Mouse (Mus musculus) MEL (cell line): ENCODE measurements around the gene Slc25a29. TPM values are rescaled to one million over a fixed set of nuclear protein-coding genes. Genes with fewer than 3 reads are reported as not detected.
"Not testable (repeated sequence)": the region's sequence is repeated elsewhere in the genome, so short reads cannot be mapped to it uniquely, and the experiment has no call there.

Source experiments
- DNase-seq: peaks from one replicate; pipeline ENCODE4 v3.0.0; 2011; ENCODE audit warnings: low read depth, low spot score
- H3K27ac ChIP-seq: 2 replicates; pipeline ENCODE4 v1.5.1; 2012; ENCODE audit warnings: low read depth, mild to moderate bottlenecking, control low read depth, low read length, moderate library complexity; ENCODE audit not compliant: control insufficient read depth
- H3K27me3 ChIP-seq, 2 experiments: fragments of 150-350 bp in 1 of 2; sonication (generic) in 1 of 2; 2 replicates each; pipeline ENCODE4 v1.6.1; 2012; ENCODE audit warnings: low read length in 2 of 2, mild to moderate bottlenecking in 2 of 2, improper control_type of control experiment in 1 of 2, moderate library complexity in 1 of 2; ENCODE audit not compliant: insufficient read depth in 2 of 2, control insufficient read depth in 1 of 2
- H3K36me3 ChIP-seq, 2 experiments: 2 replicates each; pipeline ENCODE4 v1.6.1; 2012 to 2014; ENCODE audit warnings: low read length in 2 of 2, improper control_type of control experiment in 1 of 2, inconsistent platforms in 1 of 2, mild to moderate bottlenecking in 1 of 2; ENCODE audit not compliant: insufficient read depth in 2 of 2, control insufficient read depth in 1 of 2
- H3K4me1 ChIP-seq, 2 experiments: fragments of 150-350 bp in 1 of 2; sonication (generic) in 1 of 2; 2 replicates each; pipeline ENCODE4 v1.6.1; 2012; ENCODE audit warnings: low read length in 2 of 2, improper control_type of control experiment in 1 of 2, mild to moderate bottlenecking in 1 of 2; ENCODE audit not compliant: insufficient read depth in 2 of 2, control insufficient read depth in 1 of 2
- H3K4me3 ChIP-seq, 2 experiments: fragments of 150-350 bp in 1 of 2; sonication (generic) in 1 of 2; 2 replicates each; pipeline ENCODE4 v1.5.1; 2012; ENCODE audit warnings: low read depth in 2 of 2, low read length in 2 of 2, mild to moderate bottlenecking in 2 of 2, moderate library complexity in 2 of 2, control low read depth in 1 of 2, improper control_type of control experiment in 1 of 2; ENCODE audit not compliant: control insufficient read depth in 1 of 2, insufficient read depth in 1 of 2
- H3K79me2 ChIP-seq: 2 replicates; pipeline ENCODE4 v1.6.1; 2012; ENCODE audit warnings: mild to moderate bottlenecking, low read length, moderate library complexity; ENCODE audit not compliant: control insufficient read depth, poor library complexity, insufficient read depth
- H3K9ac ChIP-seq: 2 replicates; pipeline ENCODE4 v1.6.1; 2012; ENCODE audit warnings: low read depth, mild to moderate bottlenecking, control low read depth, low read length, moderate library complexity; ENCODE audit not compliant: control insufficient read depth, poor library complexity, severe bottlenecking
- H3K9me3 ChIP-seq: fragments of 150-350 bp; sonication (generic); replicated peaks from 2 replicates; pipeline ENCODE4 v1.6.1; 2012; ENCODE audit warnings: mild to moderate bottlenecking, low read length, improper control_type of control experiment, moderate library complexity; ENCODE audit not compliant: insufficient read depth
- CHD1 ChIP-seq: IDR thresholded peaks from 2 replicates; pipeline ENCODE4 v1.6.1; 2012; ENCODE audit warnings: low read depth, mild to moderate bottlenecking, inconsistent platforms, low read length, improper control_type of control experiment
- EP300 ChIP-seq, 2 experiments: IDR thresholded peaks; 2 replicates each; pipeline ENCODE4 v1.6.1; 2011; ENCODE audit warnings: improper control_type of control experiment in 2 of 2, low read length in 2 of 2, low read depth in 1 of 2, mild to moderate bottlenecking in 1 of 2
- GABPA ChIP-seq: IDR thresholded peaks from 2 replicates; pipeline ENCODE4 v1.6.1; 2012; ENCODE audit warnings: low read depth, mild to moderate bottlenecking, inconsistent platforms, low read length, improper control_type of control experiment, moderate library complexity
- GATA1 ChIP-seq: IDR thresholded peaks from 2 replicates; pipeline ENCODE4 v1.6.1; 2011; ENCODE audit warnings: low read depth, low read length, improper control_type of control experiment
- JUND ChIP-seq: IDR thresholded peaks from 2 replicates; pipeline ENCODE4 v1.6.1; 2011; ENCODE audit warnings: low read depth, mild to moderate bottlenecking, improper control_type of control experiment, low read length
- KAT2A ChIP-seq: conservative IDR thresholded peaks from 2 replicates; pipeline ENCODE4 v1.6.1; 2012; ENCODE audit warnings: low read depth, low read length, improper control_type of control experiment, inconsistent platforms
- MAX ChIP-seq: IDR thresholded peaks from 2 replicates; pipeline ENCODE4 v1.6.1; 2011; ENCODE audit warnings: low read length, improper control_type of control experiment
- MAZ ChIP-seq: IDR thresholded peaks from 2 replicates; pipeline ENCODE4 v1.6.1; 2012; ENCODE audit warnings: low read depth, mild to moderate bottlenecking, inconsistent platforms, low read length, improper control_type of control experiment
- MYB ChIP-seq: IDR thresholded peaks from 2 replicates; pipeline ENCODE4 v1.6.1; 2011; ENCODE audit warnings: mild to moderate bottlenecking, low read depth, low read length, improper control_type of control experiment
- NRF1 ChIP-seq: IDR thresholded peaks from 2 replicates; pipeline ENCODE4 v1.6.1; 2014; ENCODE audit warnings: low read depth, mild to moderate bottlenecking, inconsistent platforms, low read length, improper control_type of control experiment, moderate library complexity; ENCODE audit not compliant: poor library complexity, insufficient read depth, severe bottlenecking
- POLR2AphosphoS2 ChIP-seq: IDR thresholded peaks from 2 replicates; pipeline ENCODE4 v1.6.1; 2011; ENCODE audit warnings: low read length, improper control_type of control experiment
- POLR2AphosphoS5 ChIP-seq: IDR thresholded peaks from 2 replicates; pipeline ENCODE4 v1.6.1; 2012; ENCODE audit warnings: low read depth, borderline replicate concordance, mild to moderate bottlenecking, inconsistent platforms, low read length, moderate library complexity, mixed read lengths
- RAD21 ChIP-seq: IDR thresholded peaks from 2 replicates; pipeline ENCODE4 v1.6.1; 2011; ENCODE audit warnings: mild to moderate bottlenecking, low read depth, low read length, improper control_type of control experiment
- TCF12 ChIP-seq: IDR thresholded peaks from 2 replicates; pipeline ENCODE4 v1.6.1; 2014; ENCODE audit warnings: low read depth, mild to moderate bottlenecking, inconsistent platforms, low read length, improper control_type of control experiment, moderate library complexity
- UBTF ChIP-seq: IDR thresholded peaks from 2 replicates; pipeline ENCODE4 v1.6.1; 2012; ENCODE audit warnings: low read depth, mild to moderate bottlenecking, inconsistent platforms, low read length, improper control_type of control experiment, moderate library complexity, borderline replicate concordance; ENCODE audit not compliant: insufficient read depth
- USF2 ChIP-seq, 2 experiments: IDR thresholded peaks; 2 replicates each; pipeline ENCODE4 v1.6.1; 2011 to 2012; ENCODE audit warnings: improper control_type of control experiment in 2 of 2, low read length in 2 of 2, borderline replicate concordance in 1 of 2, inconsistent platforms in 1 of 2, low read depth in 1 of 2, mild to moderate bottlenecking in 1 of 2; ENCODE audit not compliant: insufficient read depth in 1 of 2
- ZKSCAN1 ChIP-seq: IDR thresholded peaks from 2 replicates; pipeline ENCODE4 v1.6.1; 2012; ENCODE audit warnings: low read depth, mild to moderate bottlenecking, inconsistent platforms, low read length, improper control_type of control experiment, moderate library complexity
- ZMIZ1 ChIP-seq: IDR thresholded peaks from 2 replicates; pipeline ENCODE4 v1.6.1; 2012; ENCODE audit warnings: low read depth, mild to moderate bottlenecking, inconsistent platforms, low read length, improper control_type of control experiment, moderate library complexity
- polyA plus RNA-seq, 2 experiments: library from polyadenylated mRNA; stranded (reverse) in 1 of 2; unstranded in 1 of 2; fragments of >175 nt in 1 of 2; fragments of >200 nt in 1 of 2; gene quantifications; 2 replicates each; pipeline versions ENCODE4 v1.2.1 to v1.2.4; 2012; ENCODE audit warnings: low replicate concordance in 2 of 2, low read depth in 1 of 2; ENCODE audit not compliant: insufficient read length in 2 of 2, insufficient read depth in 1 of 2, missing spikeins in 1 of 2
- total RNA-seq: library from RNA; depleted of rRNA; stranded (reverse); fragments of 300-350 nt; gene quantifications from 2 replicates; pipeline ENCODE4 v1.2.3, GENCODE M21; 2012

The Slc25a29 gene
- total and polyA plus RNA-seq, 3 experiments, result 3.0 to 3.3 TPM; not detected in 1

DNA sequence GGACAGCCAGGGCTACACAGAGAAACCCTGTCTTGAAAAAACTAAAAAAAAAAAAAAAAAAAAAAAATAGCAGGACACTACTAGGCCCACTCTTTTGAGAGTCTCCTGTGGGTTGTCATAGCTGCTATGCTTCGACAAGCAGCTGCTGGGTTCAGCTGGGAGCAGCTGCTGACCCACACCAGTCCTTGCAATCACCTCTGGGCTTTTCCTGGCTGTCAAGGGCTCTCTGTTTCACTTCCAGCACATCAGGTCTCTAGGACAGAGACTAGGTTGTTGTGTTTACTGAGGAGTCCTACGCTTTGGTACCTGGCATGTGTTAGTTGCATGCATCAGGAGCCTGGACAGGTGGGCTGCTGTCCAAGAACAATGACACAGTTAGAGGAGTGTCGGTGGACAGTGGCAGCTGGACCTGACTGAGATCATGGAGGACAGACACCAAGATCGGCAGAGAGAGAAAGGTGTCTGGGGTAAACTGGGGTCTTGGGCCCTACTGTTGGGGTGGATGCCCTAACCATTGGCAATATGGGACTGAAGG lies 13.9 kb upstream of the Slc25a29 start:
- Histone ChIP-seq H3K36me3 (no peaks in the 10 kb centered on the region), H3K27me3 (no peaks in the 10 kb centered on the region), H3K4me1 (no peaks in the 10 kb centered on the region), H3K79me2 (no peaks in the 10 kb centered on the region), H3K9me3 (no peaks in the 10 kb centered on the region), H3K27ac (no peak overlapping the region), H3K9ac (no peak overlapping the region), H3K4me3 (no peak overlapping the region)
- DNase-seq, result no peak
- no peak for TF ChIP-seq GATA1
- TF ChIP-seq JUND, result no peak
- TF ChIP-seq ZKSCAN1, result no peak
- no peak for TF ChIP-seq EP300 (IDR thresholded peaks at IDR 0.05; ENCODE audit: low read depth in 1 of 2, low read length in 2 of 2)
- TF ChIP-seq GABPA, result no peak
- no peak for TF ChIP-seq ZMIZ1
- TF ChIP-seq POLR2AphosphoS2, result no peak
- TF ChIP-seq MAZ, result no peak
- TF ChIP-seq RAD21, result no peak
- no peak for TF ChIP-seq NRF1
- TF ChIP-seq KAT2A, result no peak
- TF ChIP-seq MAX, result no peak
- TF ChIP-seq USF2 (IDR thresholded peaks at IDR 0.05; ENCODE audit: borderline replicate concordance in 1 of 2, insufficient read depth in 1 of 2, low read depth in 1 of 2, low read length in 2 of 2), result no peak
- no peak for TF ChIP-seq UBTF
- no peak for TF ChIP-seq CHD1
- TF ChIP-seq MYB, result no peak
- no peak for TF ChIP-seq TCF12
- TF ChIP-seq POLR2AphosphoS5, result no peak

DNA sequence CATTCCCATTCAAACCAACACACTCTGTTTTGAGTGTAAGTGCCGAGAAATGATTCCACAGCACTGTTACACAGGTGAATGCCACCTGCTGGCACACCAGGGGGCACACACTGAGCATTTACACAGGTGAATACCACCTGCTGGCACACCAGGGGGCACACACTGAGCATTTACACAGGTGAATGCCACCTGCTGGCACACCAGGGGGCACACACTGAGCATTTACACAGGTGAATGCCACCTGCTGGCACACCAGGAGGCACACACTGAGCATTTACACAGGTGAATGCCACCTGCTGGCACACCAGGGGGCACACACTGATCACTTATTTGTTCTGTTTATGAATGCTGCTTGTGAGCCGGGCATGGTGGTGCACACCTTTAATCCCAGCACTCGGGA lies 12.3 kb upstream of the Slc25a29 start:
- H3K79me2 ChIP-seq, H3K9me3 ChIP-seq, H3K27ac ChIP-seq, H3K4me1 ChIP-seq, H3K4me3 ChIP-seq, H3K9ac ChIP-seq, H3K36me3 ChIP-seq, DNase-seq, H3K27me3 ChIP-seq: not testable (repeated sequence)
